Mouse (Mus musculus) bone marrow, adult 2 months (tissue): ENCODE data around the gene Abtb1.

Experiments
- CTCF ChIP-seq: fragments of 200-500 bp; IDR thresholded peaks from 2 replicates; pipeline ENCODE4 v1.5.1; 2011; ENCODE audit warnings: low read length, control low read depth; ENCODE audit not compliant: control insufficient read depth, insufficient read depth
- POLR2A ChIP-seq: fragments of 200-500 bp; IDR thresholded peaks from 2 replicates; pipeline ENCODE4 v1.6.1; 2011; ENCODE audit warnings: low read depth, mild to moderate bottlenecking, control low read depth, low read length, borderline replicate concordance; ENCODE audit not compliant: control insufficient read depth

DNA sequence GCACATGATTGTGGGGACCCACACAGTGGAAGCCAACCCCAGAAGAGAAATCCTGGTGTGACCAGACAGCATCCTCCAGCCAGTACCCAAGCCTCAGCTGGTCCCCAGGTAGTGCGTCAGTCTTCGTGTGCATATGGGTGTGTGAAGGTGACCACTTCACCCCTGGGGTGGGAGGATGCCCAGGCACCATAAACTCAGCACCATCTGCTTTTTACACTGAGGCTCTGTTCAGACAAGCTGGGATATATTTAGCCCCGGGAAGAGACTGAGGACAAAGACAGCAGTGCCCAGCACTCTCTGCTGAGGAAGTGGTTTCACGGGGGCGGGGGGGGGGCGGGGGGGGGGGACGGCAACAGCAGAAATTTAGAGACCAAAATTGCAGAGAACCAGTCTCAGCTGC, 30.4 kb downstream of the Abtb1 start:
- TF ChIP-seq CTCF (no peak), POLR2A (no peak)
